Mouse (Mus musculus): ENCODE measurements at regions not wholly inside any gene's neighbourhood (a gene's known extent, or its start where the extent isn't known, plus 50 kb on each side); places are given as distances from the start of the nearest gene placed in this dataset.
"Not testable (repeated sequence)": the region's sequence is repeated elsewhere in the genome, so short reads cannot be mapped to it uniquely, and the experiment has no call there.

DNA sequence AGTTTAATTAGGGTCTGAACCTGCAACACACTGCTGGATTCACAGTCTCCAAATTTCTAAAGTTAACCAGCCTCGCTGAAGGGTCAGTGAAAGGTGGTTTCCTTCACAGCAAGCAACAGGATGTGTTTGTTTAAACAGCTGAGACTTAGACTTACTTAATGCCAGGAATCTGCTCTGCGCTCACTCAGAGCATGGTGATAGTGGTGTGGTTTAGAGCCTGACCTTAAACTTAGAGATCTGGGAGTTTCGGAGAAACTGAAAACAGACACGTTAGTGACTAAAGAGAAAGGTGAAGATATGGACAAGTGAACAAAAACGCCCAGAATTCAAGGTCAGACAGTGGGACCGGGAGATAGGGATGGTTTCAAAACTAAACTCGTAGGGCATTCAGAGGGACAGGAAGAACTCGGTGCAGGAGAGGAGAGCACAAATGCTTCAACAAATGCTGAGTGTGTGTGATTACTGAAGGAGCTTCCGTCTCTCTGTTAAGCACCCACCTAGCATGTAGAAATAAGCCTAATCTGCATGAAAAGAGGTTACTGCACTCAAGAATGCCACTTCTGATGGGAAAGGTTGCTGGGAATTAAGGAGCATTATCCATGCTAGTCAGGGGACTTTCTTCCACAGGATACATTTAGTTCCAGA is 97.2 kb upstream of the Ifngr1 start:
- DNase-seq (ENCODE audit: low read depth, low spot score) = no peak

DNA sequence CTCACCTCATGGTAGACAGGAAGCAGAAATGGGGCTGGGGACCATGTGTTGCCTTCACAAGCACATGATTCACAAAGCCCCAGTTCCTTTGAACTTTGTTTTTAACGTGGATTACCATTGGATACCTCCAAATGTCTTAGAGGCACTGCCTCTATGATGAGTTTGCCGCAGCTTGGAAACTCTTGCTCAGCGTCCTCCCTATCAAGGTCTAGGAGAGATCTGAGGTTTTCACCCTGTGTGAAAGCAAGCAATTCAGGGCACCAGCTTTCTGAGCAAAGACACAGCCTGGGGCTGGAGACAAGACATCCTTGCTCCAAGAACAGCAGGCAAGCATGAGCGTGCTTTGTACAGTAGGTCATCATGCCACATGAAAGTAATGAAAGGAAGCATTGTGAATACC is 93.6 kb upstream of the Ifngr1 start:
- no peak for DNase-seq (ENCODE audit: low read depth, low spot score)

DNA sequence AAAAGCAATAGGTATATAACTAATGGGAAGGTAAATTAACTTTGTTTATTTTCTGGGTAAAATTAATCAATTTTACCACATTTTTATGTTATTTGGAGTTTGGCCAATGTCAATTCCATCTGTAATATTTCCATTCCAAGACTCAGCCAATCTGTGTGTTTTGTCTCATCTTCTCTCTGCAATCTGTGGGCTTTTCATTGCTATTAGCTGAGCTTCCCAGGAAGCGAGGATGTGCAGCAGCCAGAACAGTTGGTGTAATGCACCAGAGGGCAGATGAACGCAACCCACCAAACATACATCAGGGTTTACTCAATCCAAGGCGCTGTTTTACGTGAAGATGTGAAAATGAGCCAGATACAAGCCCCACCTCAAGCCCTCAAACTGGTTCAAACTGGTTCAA is 88.9 kb upstream of the Ifngr1 start:
- DNase-seq (ENCODE audit: low read depth, low spot score) = no peak

DNA sequence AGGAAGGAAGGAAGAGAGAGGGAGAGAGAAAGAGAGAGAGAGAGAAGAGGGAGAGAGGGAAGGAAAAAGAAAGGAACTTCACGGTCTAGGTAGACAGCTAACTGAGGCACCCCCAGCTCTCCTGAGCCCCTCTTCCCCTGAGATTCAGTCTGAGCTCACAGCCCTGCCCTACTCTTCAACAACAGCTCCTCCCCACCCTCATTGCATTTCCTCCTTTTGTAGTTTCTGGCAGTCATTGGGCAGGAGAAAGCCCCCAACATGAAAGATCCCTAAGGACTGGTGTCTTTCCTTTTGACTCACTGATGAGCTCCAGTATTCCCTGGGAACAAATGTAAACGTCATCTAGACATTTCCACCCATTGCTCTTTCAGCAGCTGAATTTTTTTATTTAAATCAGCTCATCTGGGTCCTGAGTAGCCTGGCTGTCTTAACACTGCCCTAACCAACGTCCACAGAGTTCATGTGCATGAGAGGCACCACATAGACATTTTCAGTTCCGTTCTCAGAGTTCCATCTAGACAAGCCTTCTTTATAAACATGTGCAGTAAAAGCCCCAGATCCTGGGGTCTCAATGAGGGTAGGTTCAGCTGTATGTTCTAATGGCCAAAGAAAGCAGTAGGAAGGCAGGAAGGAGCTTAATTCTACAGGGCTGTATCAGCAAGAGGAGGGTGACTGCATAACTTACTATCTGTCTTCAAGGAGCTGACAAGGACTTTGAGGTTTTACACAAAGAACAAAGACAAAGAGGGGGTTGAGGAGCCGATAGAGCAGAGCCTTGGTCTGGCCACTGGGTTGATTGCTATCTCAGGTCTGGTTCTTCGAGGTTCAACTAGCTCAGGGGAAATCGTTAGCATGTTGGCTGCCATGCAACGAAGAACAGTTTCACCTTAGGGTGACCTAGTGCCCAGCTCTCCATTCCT is 87.6 kb upstream of the Ifngr1 start:
- peak; percentile 48 for DNase-seq (ENCODE audit: low read depth, low spot score)

DNA sequence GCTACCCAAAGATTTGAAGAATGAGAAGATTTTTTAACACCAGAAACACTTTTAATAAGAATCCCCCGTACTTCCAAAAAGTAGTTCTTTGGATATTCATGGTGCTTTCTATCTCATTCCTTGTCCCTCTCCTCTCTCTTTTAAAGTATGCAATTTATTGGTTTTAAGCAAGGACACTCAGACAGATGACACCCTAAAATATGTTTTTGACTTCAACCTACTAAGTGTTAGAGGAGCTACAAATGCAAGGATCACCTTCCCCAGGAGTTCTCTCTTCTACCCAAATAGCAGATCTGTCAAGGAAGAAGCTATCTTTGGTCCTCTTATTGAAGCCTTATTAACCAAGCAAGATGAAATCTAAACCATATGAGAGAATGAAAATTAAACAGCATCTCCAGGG is 86.6 kb upstream of the Ifngr1 start:
- no peak for DNase-seq (ENCODE audit: low read depth, low spot score)

DNA sequence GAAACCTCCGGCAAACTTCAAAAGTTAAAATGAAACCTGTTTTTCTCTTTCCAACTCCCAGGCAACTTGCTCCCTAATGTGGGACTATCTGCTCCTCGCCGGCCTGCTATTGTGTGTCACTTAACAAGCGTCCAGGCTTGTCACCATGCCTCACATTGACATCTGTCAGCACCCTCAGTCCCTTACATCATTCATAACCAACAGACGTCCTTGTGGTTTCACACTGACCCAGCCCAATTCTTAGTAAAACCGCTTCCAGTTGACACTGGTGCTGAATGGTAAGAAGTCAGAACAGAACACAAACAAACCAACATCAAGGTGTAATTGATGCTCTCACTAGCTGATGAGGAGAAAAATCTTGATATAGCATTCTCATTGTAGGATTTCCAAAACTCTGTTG is 85.8 kb upstream of the Ifngr1 start:
- no peak for DNase-seq (ENCODE audit: low read depth, low spot score)

DNA sequence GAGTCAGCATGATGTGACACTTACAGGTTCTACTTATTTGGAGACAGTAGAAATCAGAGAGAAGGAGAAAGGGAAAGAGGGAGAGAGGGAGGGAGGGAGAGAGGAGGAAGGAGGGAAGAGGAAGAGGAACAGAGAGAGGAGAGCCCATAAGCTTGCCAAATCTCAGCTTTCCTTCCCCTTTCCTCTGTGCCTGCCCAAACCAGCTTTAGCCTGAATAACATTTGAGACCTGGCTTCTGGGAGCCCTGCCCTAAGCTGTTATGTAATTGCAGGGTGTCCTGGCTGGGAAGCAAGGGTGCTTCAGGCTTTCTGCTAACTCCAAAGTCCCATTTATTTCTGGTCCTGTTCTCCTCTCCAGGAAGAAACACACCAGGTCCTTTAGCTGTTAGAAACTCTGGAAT is 85.3 kb upstream of the Ifngr1 start:
- no peak for DNase-seq (ENCODE audit: low read depth, low spot score)

DNA sequence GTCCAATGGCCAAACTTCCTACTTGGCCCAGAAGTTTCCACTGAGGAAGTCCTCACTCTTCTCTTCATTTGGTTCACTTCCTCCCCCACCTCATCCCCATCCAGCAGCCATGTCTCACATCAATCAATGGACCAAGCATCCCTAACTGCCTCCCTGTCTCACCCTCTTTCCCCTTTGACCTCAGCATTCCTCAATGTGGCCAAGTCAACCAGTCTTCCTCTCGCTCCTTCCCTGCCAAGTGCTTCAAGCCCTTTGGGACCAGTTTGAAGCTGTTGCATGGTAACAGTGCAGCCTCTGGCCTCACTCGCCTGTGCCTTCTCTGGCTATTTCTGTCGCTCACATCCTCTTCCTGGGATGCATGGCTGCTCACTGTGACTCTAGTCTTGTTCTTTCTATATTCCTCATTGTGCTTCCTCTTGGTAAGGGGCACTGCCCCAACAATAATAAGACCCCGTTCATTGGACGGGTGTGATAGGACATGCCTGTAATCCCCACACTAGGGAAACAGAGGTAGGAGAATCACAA is 83.5 kb upstream of the Ifngr1 start:
- DNase-seq (ENCODE audit: low read depth, low spot score) = no peak

DNA sequence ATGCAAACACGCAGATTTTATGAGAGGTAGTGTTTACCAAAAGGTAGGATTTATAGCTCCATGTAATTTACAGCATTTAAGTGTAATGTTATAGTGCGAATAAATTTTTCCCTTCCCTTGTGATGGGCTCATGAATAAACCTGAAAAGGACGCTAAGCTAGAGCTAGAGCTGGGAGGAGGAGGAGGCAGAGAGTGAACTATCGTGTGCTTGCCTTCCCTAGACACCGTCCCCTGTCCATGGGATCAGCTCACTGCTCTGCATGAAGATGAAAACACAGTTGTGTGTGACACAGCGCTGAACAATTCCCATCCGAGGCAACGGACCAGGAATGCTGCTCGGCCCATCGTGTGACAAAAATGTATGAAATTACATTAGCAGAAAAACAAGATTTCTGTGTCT is 81.7 kb upstream of the Ifngr1 start:
- DNase-seq (ENCODE audit: low read depth, low spot score) = no peak

DNA sequence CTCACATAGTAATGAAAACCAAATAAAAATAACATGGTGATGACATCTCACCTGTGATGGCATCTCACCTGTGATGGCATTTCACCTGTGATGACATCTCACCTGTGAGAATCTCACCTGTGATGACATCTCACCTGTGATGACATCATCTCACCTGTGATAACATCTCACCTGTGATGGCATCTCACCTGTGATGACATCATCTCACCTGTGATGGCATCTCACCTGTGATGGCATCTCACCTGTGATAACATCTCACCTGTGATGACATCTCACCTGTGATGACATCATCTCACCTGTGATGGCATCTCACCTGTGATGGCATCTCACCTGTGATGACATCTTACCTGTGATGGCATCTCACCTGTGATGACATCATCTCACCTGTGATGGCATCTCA is 77.4 kb upstream of the Ifngr1 start:
- DNase-seq (ENCODE audit: low read depth, low spot score) = not testable (repeated sequence)

DNA sequence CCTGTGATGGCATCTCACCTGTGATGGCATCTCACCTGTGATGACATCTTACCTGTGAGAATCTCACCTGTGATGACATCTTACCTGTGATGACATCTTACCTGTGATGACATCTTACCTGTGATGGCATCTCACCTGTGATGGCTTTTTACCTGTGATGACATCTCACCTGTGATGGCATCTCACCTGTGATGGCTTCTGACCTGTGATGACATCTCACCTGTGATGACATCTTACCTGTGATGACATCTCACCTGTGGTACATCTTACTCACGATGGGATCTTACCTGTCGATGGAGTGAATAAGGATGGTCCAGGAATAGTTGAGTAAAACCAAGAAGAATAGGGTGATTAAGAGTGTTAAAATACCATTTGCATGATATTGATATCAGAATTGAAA is 76.9 kb upstream of the Ifngr1 start:
- DNase-seq (ENCODE audit: low read depth, low spot score) = no peak

DNA sequence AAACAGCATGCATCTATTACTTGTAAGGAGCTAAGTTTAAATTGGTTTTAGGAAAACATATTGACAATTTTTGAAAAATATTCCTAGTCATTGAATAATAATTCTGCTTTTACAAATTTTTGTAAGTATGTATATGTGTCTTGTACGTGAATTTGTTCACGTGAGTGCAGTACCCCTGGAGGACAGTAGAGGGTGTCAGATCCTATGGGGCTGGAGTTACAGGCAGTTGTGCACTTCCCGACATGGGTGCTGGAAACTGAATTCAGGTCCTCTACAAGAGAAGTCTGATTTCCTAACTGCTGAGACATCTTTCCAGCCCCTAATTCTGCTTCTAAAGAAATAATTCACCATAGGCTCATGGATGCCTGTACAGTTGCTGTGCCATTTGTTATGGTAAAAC is 75.7 kb upstream of the Ifngr1 start:
- no peak for DNase-seq (ENCODE audit: low read depth, low spot score)

DNA sequence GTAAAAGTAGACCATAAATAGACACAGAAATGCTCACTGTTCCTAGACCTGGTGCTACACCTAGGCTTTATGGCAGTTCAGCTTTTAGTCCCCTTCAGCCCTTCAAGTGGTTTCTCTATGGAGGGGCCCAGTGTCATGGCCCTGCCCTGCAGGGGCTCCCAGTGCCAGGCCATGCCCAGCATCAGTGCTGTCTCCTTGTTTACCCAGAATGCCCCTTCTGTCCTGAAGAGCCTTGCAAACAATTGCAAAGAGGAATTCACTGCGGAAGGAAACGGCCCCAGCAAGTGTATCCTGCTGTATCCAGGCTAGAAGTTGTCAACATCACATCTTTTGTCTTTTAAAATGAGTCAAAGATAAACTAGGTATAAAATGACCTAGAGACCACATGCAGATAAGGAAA is 74.7 kb upstream of the Ifngr1 start:
- no peak for DNase-seq (ENCODE audit: low read depth, low spot score)

DNA sequence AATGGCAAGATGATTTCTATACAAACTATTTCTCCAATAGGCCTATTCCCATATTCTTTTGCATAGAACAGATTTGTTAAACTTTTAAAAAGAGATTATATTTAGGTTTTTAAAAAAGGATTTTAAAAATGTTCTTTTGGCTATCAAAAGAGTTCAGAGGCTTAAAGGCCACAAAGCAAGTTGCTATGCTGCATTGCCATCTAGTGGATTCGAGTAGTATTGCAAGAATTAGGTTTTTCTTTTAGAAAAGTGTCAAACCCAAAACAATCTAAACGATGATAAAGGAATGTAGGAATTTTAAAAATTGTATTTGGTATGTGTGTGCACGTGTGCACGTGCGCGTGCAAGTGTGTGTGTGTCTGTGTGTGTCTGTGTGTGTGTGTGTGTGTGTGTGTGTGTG is 73.0 kb upstream of the Ifngr1 start:
- DNase-seq (ENCODE audit: low read depth, low spot score) = peak; percentile 42

DNA sequence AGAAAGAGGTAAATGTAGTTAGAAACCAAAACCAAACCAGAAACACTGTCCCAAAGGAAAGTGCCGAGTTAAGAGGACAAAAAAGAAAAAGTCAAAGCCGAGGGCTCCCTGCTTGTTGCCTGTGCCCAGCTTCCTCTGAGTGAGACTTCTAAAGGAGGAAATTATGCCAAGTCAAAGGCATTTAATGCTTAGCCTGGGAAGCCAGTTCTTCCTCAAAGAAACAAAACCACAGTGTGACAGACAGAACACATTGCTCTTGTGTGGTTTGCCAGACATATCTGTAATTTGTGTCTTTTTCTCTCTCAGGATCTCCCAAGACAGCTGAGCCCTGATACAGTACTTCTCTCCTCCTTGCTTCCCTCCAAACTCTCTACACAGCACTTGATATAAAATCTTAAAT is 69.6 kb upstream of the Ifngr1 start:
- DNase-seq (ENCODE audit: low read depth, low spot score) = no peak

DNA sequence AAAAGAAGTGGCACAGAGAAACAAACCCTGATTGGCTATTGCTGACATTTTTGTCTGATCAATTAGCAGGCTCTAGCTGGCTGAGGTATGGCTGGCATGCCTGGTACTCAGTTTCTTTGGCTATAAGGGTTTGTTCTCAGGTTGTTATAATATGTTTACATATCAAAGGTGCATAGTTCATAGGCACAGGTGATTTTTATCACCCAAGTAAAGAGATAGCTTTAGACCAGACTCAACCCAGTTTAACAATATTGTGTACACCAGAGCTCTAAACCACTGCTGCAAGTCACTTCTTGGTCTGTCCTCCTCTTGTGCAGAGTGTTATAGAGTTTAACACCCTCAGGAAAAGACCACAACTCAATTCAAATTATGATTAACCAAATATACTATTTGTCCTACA is 65.8 kb upstream of the Ifngr1 start:
- DNase-seq (ENCODE audit: low read depth, low spot score) = no peak

DNA sequence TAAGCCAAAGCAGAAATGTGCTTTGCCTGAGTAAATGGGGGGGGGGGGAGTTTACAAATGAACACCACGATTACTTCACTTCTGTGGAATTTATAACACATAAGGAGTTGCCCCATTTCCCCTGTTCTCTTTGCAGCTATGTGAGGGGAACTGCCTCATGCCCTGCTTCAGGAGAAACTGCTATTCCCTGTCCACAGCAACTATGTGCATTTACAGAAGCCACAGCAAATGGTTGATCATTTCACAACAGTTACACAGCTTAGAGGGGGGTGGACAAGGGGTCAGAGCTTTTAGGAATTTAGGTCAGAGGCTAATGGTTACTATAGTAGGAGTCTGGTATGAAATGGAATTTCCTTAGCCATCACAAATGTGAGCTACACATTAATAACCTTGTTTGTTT is 65.4 kb upstream of the Ifngr1 start:
- DNase-seq (ENCODE audit: low read depth, low spot score) = no peak

DNA sequence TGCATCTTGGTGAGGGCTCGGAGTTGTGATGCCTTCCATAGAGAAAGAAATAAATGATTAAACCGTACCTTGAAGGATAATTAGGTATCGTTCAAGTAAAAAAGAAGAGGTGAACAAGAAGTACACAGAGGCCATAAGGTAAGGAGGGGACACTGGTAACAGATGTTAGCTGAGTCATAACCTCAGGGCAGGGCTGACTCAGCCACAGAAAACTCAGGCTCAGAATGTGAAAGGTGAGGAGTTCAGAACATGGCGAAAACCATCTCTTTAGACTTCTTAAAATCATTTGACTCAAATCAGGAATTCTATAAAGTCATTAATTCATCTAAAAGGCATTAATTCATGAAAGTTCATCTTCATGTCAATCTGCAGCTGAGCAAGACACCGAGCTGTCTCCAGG is 62.1 kb upstream of the Ifngr1 start:
- peak; percentile 21 for DNase-seq (ENCODE audit: low read depth, low spot score)

DNA sequence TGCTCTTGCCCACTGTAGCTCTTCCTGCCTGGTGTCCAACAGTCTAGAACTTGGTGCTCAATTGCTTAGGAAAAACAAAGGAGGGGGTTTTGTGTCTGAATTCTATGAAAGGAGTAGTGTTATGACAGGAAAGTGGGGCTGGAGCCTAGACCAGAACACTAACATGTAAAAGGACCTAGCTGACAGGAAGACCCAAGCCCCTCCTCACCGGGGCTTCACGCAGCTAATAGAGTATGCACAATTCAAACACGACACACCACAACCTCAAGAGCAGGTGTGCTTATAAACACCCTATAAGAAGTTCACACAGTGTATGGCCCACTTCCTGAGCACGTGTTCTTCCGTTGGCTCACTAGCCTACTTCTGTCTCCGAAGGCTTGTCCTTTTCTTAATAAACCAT is 61.7 kb upstream of the Ifngr1 start:
- no peak for DNase-seq (ENCODE audit: low read depth, low spot score)

DNA sequence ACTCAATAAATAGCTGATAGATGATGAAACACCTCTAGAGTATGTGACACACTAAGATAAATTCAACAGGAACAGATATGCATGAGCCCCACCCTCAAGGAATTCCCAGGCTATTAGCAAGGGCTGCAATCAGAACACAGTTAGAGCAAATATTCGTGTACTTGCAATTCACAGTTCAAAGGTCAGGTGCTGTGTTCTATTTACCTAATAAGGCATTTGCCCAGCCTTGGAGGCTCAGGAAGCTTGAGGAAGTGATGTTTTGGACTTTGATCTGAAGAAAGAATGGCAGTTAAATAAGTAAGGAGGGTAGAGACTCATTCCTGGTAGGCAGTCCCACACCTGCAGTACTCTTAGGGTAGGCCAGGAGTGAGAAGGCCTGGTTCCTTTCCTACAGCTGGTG is 60.3 kb upstream of the Ifngr1 start:
- DNase-seq (ENCODE audit: low read depth, low spot score) = no peak

DNA sequence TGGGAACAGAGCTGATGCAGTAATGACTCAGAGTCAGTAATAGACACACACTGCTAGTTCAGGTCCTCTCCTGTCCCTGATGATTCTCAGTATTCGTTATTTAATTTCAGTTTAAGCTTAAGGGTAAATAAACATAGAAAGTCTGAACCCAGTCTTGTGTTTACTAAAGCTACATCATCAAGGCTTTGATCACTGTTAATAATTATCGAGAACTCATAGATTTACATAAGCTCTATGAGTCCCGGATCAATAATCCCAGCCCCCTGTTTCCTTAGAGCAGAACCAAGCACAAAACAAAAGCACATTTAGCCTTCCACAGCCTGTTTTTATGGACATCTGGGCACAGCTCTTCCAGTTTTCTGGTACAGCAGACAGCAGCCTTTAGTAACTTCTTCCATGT is 59.0 kb upstream of the Ifngr1 start:
- no peak for DNase-seq (ENCODE audit: low read depth, low spot score)

DNA sequence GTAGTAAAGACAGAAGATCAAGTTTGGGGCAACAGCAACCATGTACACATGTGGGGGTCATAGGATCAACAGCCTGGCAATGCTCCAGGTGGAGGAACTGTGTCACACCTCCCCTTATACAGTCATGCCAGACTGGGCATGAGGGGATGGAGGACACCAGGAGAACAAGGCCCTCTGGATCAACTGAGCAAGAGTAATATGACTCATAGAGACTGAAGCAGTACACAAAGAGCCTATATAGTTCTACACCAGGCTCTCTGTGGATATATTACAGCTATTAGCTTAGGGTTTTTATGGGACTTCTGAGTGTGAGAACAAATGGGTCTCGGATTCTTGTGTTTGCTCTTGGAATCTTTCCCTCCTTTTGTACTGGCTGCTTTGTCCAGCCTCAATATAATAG is 57.9 kb upstream of the Ifngr1 start:
- no peak for DNase-seq (ENCODE audit: low read depth, low spot score)

Measured in A20 (cell line).